Mouse (Mus musculus) cerebellum, adult 11 months (tissue): ENCODE results near the gene Mbip.

Source experiments
- DNase-seq: peaks from one replicate; pipeline ENCODE4 v3.0.0; 2022

The Mbip gene

DNA sequence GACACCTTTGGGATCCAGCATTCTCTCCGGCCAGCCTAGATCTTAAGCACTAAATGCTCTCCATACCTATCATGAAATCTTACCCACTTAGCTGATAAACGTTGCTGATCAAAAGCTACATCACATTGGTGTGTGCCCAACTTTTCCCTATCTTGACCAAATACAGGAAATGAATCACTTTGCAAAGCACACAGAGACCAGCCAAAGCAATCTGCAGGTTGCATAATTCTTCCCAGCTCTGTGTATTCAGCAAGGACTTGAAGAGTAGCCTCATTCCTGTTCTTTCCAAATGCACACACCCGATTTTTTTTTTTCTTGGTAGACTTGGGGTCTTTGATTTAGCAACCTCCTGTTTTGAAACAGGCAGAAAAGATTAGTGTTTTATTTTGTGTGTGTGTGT, 57.1 kb downstream of the Mbip start:
- no peak for DNase-seq

DNA sequence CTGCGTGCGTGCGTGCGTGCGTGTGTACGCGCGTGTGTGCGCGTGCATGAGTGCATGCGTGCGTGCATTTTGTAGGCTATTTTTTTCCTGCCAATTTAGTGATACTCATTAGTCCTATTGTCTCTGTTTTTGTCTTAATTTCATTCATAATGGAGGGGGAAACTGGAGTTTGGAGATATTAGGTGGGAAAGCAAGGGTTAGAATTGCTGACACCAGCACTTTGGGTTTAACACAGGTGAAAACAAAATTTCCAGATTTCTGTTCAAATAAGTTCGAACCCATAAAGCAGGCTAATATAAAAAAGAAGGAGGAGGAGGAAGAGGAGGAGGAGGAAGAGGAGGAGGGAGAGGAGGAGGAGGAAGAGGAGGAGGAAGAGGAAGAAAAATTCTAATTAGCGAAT, 58.9 kb downstream of the Mbip start:
- DNase-seq: no peak

DNA sequence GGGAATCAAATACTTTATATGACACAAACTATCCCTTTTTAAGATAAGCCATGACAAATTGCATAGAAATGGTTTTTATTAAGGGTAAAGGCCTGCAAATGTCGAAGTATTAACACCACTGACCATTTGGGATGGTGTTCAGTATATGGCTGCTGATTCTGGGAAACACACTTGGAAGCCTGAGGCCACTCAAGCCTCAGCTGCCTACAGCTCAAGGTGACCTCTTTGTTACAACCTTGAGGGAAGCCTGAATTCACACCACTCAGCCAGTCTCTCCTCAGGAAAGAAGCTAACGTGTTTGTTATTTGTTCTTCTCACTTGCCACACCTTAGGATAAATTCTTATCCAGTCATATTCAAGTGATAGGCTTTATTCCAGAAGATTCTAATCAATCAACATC, 61.5 kb downstream of the Mbip start:
- DNase-seq: no peak

DNA sequence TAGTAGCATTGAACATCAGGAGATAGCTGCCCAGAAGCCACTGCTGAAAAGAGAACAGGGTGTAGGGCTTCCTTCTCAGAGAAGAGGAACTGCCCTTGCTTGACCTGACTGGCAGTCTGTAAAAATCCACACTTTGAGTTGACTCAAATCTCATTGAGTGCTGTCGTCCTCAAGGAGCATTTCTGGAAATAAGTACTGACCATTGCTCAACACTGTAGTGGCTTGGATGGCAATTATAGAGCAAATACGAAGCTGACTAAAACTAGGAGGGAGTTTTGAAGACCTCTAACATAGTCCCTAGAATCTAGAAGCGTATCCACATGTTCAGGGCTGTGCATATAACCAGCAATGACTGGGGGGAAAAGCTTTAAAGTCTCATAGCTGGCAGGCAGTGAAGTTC, 64.0 kb downstream of the Mbip start:
- DNase-seq: no peak
